Mouse (Mus musculus): ENCODE measurements around the gene Zfp174.

The Zfp174 gene

DNA sequence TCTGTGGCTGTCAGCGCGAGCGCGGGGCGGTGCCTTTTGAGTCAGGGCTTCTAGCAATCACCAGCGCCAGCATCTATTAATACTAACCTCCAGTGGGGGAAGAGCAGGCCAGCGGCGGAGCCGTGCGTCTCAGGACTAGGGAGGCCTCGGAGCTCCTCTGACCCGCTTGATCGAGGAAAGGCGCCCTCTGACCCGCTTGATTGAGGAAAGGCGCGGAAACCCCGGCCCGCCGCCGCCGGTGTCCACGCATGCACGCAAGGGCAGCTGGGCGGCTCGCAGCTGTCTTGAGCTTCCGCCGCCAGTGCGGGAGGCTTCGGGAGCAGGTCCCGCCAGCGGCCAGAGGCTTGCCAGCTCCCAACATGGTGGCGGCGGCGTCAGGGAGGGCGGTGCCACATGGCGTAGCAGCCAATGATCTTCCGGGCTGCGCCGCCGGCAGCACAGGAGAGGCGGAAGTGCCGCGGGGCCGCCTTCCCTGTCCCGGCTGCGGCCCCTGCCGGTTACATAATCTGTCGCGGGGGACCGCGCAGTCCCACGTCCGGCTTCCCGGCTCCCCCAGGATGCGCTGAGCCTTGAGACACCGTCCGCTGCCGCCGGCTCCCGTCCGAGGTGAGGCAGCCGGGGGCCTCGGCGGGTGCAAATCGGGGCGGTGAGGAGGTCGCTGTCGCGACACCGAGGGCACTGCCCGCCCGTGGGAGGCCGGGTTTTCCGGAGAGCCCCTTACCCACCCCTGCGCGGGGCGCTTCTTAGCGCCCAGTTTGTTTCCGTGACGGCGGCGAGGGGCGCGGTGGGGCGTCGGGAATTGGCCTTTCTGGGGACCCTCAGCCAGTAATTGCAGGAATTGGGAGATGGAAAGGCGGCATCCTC, 37.4 kb downstream of the Zfp174 start, which contains the start of the genes Zfp597 and Gm20695:
Gene Zfp597, minus strand, starts transcription at position 361 of the 864 bp plus-strand sequence.
Gene Gm20695, plus strand, starts transcription at position 448 of the 864 bp plus-strand sequence.
- peak; percentile 92 to 93 for DNase-seq (ENCODE audit: low spot score in 2 of 2)

DNA sequence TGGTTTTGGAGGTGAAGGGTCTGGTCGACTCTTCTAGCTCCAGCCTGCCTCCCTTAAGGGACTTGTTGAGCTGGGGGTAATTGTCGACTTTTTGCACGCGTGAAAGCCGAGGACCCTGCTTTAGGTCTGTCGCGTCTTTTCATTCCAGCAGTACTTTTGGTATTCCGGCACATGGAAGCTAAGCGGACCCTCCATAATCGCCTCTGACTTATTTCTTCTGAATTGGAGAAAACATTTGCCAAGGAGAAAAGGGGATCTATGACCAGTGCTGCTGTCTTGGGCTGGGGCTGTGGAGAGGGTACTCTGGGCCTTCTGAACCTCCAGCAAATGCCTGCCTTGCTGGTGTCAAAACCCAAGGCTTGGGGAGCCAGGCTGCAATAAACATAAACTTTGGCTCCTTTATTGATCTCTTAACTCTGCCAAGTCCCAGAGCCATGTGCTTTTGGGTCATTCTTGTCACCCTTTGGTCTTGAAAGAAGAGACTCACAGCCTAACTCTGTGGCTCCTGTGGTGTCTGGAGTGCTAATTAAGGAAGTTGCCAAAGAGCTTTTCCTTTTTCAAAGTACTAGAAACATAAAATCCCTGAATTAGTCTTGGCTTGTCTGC, 38.1 kb downstream of the Zfp174 start:
- DNase-seq (ENCODE audit: low spot score in 2 of 2): no peak

DNA sequence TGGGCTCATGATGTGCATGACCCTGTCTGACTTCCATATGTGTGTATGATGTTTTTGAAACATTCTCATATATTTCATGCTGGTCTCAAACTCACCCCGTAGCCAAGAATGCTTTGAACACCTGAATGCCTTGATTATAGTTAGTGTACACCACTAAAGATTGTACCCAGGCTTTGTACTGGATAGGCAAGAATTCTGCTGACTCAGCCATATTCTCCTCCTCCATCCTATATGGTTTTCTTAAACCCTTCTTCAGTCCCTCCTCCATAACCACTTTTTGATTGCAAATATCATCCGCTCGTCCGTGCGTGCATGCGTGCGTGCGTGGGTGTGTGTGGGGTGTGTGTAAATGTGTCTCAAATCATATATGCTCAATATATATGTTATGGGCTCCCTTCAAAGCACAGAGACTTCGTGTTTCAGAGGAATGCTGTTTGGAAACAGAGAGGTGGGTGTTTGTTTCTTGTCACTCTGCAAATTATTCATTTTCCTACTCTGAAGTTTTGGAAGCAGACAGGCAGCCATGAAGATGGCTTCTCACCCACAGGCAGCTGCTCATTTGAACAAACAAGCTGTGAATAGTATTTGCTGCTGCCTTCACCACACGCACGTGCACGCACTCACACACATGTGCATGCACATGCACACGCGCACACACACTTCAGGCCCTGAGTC, 44.7 kb downstream of the Zfp174 start:
- no peak for DNase-seq (ENCODE audit: low spot score in 2 of 2)

DNA sequence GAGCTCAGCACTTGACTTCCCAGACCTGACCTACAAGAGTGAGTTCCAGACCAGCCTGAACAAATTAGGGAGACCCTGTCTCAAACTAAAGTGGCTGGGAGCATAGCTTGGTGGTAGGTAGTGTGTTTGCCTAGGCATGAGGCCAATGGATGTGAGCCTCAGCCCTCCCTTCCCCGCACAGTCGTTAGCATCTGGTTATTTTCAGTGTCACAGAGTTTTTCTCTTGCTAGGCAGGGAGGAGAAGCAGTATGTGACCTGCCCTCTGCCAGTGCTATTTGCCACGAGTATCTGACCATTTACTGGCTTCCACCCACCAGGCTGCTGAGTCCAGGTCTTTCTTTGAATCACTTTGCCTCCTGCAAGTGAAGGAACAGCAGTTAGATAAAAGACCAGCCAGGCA, 46.7 kb downstream of the Zfp174 start:
- DNase-seq (ENCODE audit: low spot score in 2 of 2): no peak

DNA sequence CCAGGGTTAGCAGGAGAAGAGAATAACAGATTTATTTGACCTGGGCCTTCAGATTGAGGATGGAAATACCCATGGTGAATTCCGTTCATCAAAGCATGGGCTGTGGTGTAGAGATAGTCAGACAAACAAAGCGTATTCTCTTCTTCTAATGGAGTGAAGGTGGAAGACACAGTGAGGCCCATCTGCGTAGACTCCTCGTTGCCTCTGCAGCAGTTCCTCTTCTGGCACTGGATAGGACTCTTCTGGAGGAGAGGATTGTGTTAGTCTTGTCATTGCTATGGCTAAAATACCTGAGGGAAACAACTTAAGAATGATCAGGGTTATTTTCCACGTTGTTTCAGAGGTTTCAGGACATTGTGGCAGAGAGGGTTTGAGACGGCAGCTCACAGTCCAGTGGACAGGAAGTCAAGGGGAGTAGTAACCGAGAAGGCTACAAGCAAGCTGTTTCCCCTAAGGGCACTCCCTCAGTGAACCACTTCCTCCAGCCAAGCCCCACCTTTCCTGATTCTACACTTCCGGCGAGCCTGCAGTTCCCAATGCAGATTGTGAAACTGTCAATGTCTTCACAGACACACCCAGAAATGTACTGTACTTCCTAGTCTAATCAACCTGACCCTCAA, 48.2 kb downstream of the Zfp174 start:
- no peak for DNase-seq (ENCODE audit: low spot score in 2 of 2)

DNA sequence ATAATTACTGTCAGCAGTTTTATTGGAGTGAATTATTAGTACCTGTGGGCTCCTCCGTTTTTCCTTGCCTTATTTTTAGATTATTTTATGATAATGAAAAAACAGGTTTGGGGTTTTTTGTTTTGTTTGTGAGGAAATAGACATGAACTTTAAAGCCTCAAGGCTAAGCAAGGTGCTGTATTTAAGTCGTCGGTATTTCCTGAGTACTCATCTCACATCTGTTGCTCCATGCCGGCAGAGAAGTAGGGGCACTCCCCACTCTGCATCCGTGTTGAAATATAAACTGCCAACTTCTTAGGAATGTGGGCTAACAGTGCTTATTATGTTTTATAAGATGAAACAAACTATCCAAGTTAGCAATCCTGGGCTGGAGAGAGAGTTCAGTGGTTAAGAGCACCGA, 49.0 kb downstream of the Zfp174 start:
- no peak for DNase-seq (ENCODE audit: low spot score in 2 of 2)

DNA sequence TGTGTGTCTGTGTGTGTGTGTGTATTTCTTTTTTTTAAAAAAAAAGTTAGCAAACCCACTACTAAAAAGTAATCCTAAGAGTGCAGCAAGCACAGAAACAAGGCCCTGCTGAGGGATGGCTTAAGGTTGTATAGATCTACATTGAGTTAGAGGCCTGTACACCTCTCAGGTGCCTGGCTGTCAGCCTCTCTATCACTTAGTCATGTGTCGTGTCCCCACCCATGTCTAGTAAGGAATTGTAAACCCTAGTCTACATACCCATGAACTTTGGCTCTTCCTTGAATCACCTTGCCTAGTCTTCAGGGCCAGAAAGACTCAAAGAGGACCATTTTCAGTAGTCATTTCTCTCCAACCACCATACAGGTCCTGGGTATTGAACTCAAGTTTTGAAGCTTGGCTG, 49.5 kb downstream of the Zfp174 start:
- no peak for DNase-seq (ENCODE audit: low spot score in 2 of 2)

DNA sequence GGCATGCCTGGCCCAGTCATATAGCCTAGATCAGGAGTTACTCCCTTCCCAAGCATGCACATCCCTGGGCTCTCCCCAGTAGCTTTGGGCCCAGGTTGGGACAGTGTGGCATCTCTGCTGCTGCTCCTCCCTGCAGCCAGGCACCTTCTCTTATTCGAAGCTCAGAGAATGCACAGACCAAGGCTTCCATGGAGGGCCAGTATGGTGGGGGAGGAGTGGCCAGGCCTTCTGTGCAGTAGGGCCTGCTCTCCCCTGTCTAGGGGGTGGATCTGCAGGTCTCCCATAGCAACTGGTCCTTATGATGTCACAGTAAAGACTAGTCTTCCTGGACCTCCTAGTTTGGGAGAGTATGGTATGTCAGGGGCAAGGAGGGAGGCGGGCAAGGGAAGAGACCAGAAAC, 60.4 kb downstream of the Zfp174 start:
- no peak for DNase-seq (ENCODE audit: low spot score in 2 of 2)
